Mouse (Mus musculus): ENCODE results near the gene Cmtm4. TPM values are rescaled to one million over a fixed set of nuclear protein-coding genes. Genes with fewer than 3 reads are reported as not detected.

Cmtm4 gene
- 6.2 and 6.4 TPM in 2 replicates for polyA plus RNA-seq (2015; fragmentation: Nextera tagmentation; extraction: Ambion mirVana)

- peak within 1 kb of the TSS; percentile 92 for H3K9ac ChIP-seq
- peak within 1 kb of the TSS; percentile 85 for H3K4me3 ChIP-seq (replicated peaks)
- H3K4me1 ChIP-seq = peaks cover 17% of the 10 kb centered on the region; the same call in 1 of the 2 replicates
- 2% methylated on average over 22 of the region's 54 CpGs for WGBS
- peak within 1 kb of the TSS; percentile 79 for H3K4me2 ChIP-seq
- peak; percentile 79 for ATAC-seq (ENCODE audit: insufficient read depth, low FRiP score, low read depth)
- no peaks in the 10 kb centered on the region for H3K36me3 ChIP-seq
- peak within 1 kb of the TSS; percentile 83 for H3K27ac ChIP-seq
- no peaks in the 10 kb centered on the region for H3K9me3 ChIP-seq
- H3K27me3 ChIP-seq (replicated peaks) = no peaks in the 10 kb centered on the region
Measured at GRCm38 (mm10) chr8:104395703-104396357, at the start of gene Cmtm4. Gene Cmtm4, minus strand, starts transcription at chr8:104395807.

- 60% methylated on average over 6 of the region's 6 CpGs for WGBS
- Histone ChIP-seq H3K4me1 (peaks cover 11% of the 10 kb centered on the region), H3K4me2 (no peak overlapping the region), H3K9ac (no peak overlapping the region), H3K27ac (no peak overlapping the region), H3K27me3 (replicated peaks) (no peaks in the 10 kb centered on the region), H3K9me3 (no peaks in the 10 kb centered on the region), H3K4me3 (replicated peaks) (no peak overlapping the region), H3K36me3 (no peaks in the 10 kb centered on the region)
- ATAC-seq (ENCODE audit: insufficient read depth, low FRiP score, low read depth) = no peak
Measured at GRCm38 (mm10) chr8:104445248-104445647, 49.6 kb upstream of the Cmtm4 start.

- Histone ChIP-seq H3K4me2 (peak overlapping the region; percentile 79; the same call in 1 of the 2 replicates), H3K27ac (no peak overlapping the region), H3K4me1 (peaks cover 11% of the 10 kb centered on the region), H3K27me3 (replicated peaks) (no peaks in the 10 kb centered on the region), H3K9ac (no peak overlapping the region), H3K9me3 (no peaks in the 10 kb centered on the region), H3K4me3 (replicated peaks) (peak overlapping the region; percentile 92), H3K36me3 (peaks cover 16% of the 10 kb centered on the region)
- no peak for ATAC-seq (ENCODE audit: insufficient read depth, low FRiP score, low read depth)
- 64% methylated on average over 7 of the region's 7 CpGs for WGBS
Measured at GRCm38 (mm10) chr8:104443125-104443679, 47.6 kb upstream of the Cmtm4 start.

- WGBS = under 1% methylated on average over 75 of the region's 75 CpGs
- no peaks in the 10 kb centered on the region for H3K27me3 ChIP-seq (replicated peaks)
- H3K9ac ChIP-seq = peak within 1 kb of the TSS; percentile 80
- H3K9me3 ChIP-seq = no peaks in the 10 kb centered on the region
- H3K4me3 ChIP-seq (replicated peaks) = peak within 1 kb of the TSS; percentile 92
- peak; percentile 84 for ATAC-seq (ENCODE audit: insufficient read depth, low FRiP score, low read depth)
- H3K36me3 ChIP-seq = peaks cover 21% of the 10 kb centered on the region
- H3K27ac ChIP-seq = peak within 1 kb of the TSS; percentile 77
- H3K4me2 ChIP-seq = peak within 1 kb of the TSS; percentile 79
- peaks cover 11% of the 10 kb centered on the region for H3K4me1 ChIP-seq
Measured at GRCm38 (mm10) chr8:104442299-104443124, 46.9 kb upstream of the Cmtm4 start, which contains the start of gene Dync1li2. Gene Dync1li2, minus strand, starts transcription at chr8:104443047.

GRCm38 (mm10) chr8:104441613-104442012 lies 46.0 kb upstream of the Cmtm4 start:
- WGBS = 63% methylated on average over 7 of the region's 7 CpGs
- Histone ChIP-seq H3K4me2 (peak overlapping the region; percentile 79), H3K27me3 (replicated peaks) (no peaks in the 10 kb centered on the region), H3K9me3 (no peaks in the 10 kb centered on the region), H3K4me3 (replicated peaks) (peak overlapping the region; percentile 92), H3K27ac (no peak overlapping the region), H3K4me1 (peaks cover 13% of the 10 kb centered on the region), H3K9ac (peak overlapping the region; percentile 80; the same call in 1 of the 2 replicates), H3K36me3 (peaks cover 30% of the 10 kb centered on the region)
- ATAC-seq (ENCODE audit: insufficient read depth, low FRiP score, low read depth) = no peak

- Histone ChIP-seq H3K9me3 (no peaks in the 10 kb centered on the region), H3K36me3 (peaks cover 44% of the 10 kb centered on the region), H3K4me1 (peaks cover 26% of the 10 kb centered on the region), H3K27ac (no peak overlapping the region), H3K27me3 (replicated peaks) (no peaks in the 10 kb centered on the region), H3K9ac (no peak overlapping the region), H3K4me3 (replicated peaks) (no peak overlapping the region), H3K4me2 (no peak overlapping the region)
- WGBS = 92% methylated on average over 8 of the region's 8 CpGs
- ATAC-seq (ENCODE audit: insufficient read depth, low FRiP score, low read depth) = no peak
Measured at GRCm38 (mm10) chr8:104439461-104439860, 43.9 kb upstream of the Cmtm4 start.

GRCm38 (mm10) chr8:104437494-104438135 lies 42.0 kb upstream of the Cmtm4 start:
- H3K4me1 ChIP-seq = peaks cover 28% of the 10 kb centered on the region
- no peak overlapping the region for H3K4me3 ChIP-seq (replicated peaks)
- no peaks in the 10 kb centered on the region for H3K27me3 ChIP-seq (replicated peaks)
- WGBS = 86% methylated on average over 13 of the region's 13 CpGs
- no peak overlapping the region for H3K27ac ChIP-seq
- no peak for ATAC-seq (ENCODE audit: insufficient read depth, low FRiP score, low read depth)
- H3K9me3 ChIP-seq = no peaks in the 10 kb centered on the region
- H3K4me2 ChIP-seq = no peak overlapping the region
- no peak overlapping the region for H3K9ac ChIP-seq
- peaks cover 52% of the 10 kb centered on the region for H3K36me3 ChIP-seq

GRCm38 (mm10) chr8:104436591-104436990 lies 41.0 kb upstream of the Cmtm4 start:
- H3K4me3 ChIP-seq (replicated peaks) = no peak overlapping the region
- H3K4me1 ChIP-seq = peaks cover 25% of the 10 kb centered on the region
- no peaks in the 10 kb centered on the region for H3K27me3 ChIP-seq (replicated peaks)
- WGBS = 89% methylated on average over 4 of the region's 4 CpGs
- H3K36me3 ChIP-seq = peaks cover 62% of the 10 kb centered on the region
- peak overlapping the region; percentile 66 for H3K27ac ChIP-seq
- ATAC-seq (ENCODE audit: insufficient read depth, low FRiP score, low read depth) = no peak
- H3K9ac ChIP-seq = no peak overlapping the region
- H3K4me2 ChIP-seq = no peak overlapping the region
- H3K9me3 ChIP-seq = no peaks in the 10 kb centered on the region

GRCm38 (mm10) chr8:104436038-104436437 lies 40.4 kb upstream of the Cmtm4 start:
- Histone ChIP-seq H3K4me1 (peaks cover 19% of the 10 kb centered on the region), H3K9me3 (no peaks in the 10 kb centered on the region), H3K27ac (peak overlapping the region; percentile 66; the same call in 1 of the 2 replicates), H3K36me3 (peaks cover 65% of the 10 kb centered on the region), H3K27me3 (replicated peaks) (no peaks in the 10 kb centered on the region), H3K9ac (no peak overlapping the region), H3K4me2 (no peak overlapping the region), H3K4me3 (replicated peaks) (no peak overlapping the region)
- ATAC-seq (ENCODE audit: insufficient read depth, low FRiP score, low read depth) = peak; percentile 86
- WGBS = 35% methylated on average over 12 of the region's 12 CpGs

GRCm38 (mm10) chr8:104434826-104435354 lies 39.3 kb upstream of the Cmtm4 start:
- no peak overlapping the region for H3K4me3 ChIP-seq (replicated peaks)
- H3K9ac ChIP-seq = no peak overlapping the region
- H3K4me2 ChIP-seq = no peak overlapping the region
- peaks cover 17% of the 10 kb centered on the region for H3K4me1 ChIP-seq
- no peaks in the 10 kb centered on the region for H3K9me3 ChIP-seq
- 0 out of 2 replicates have a peak overlapping the region, but pooled peaks have one; percentile 66 for H3K27ac ChIP-seq
- ATAC-seq (ENCODE audit: insufficient read depth, low FRiP score, low read depth) = no peak
- WGBS = 78% methylated on average over 18 of the region's 18 CpGs
- no peaks in the 10 kb centered on the region for H3K27me3 ChIP-seq (replicated peaks)
- H3K36me3 ChIP-seq = peaks cover 70% of the 10 kb centered on the region

GRCm38 (mm10) chr8:104434275-104434674 lies 38.7 kb upstream of the Cmtm4 start:
- Histone ChIP-seq H3K9me3 (no peaks in the 10 kb centered on the region), H3K4me2 (no peak overlapping the region), H3K9ac (no peak overlapping the region), H3K27me3 (replicated peaks) (no peaks in the 10 kb centered on the region), H3K4me1 (peaks cover 17% of the 10 kb centered on the region), H3K27ac (peak overlapping the region; percentile 36; the same call in 1 of the 2 replicates), H3K36me3 (peaks cover 66% of the 10 kb centered on the region), H3K4me3 (replicated peaks) (no peak overlapping the region)
- ATAC-seq (ENCODE audit: insufficient read depth, low FRiP score, low read depth) = peak; percentile 41; the same call in 1 of the 2 replicates
- WGBS = 59% methylated on average over 4 of the region's 4 CpGs

Measured in stomach, embryonic 15.5 days (tissue).